Mouse (Mus musculus) midbrain, embryonic 16.5 days (tissue): ENCODE measurements around the gene Olfr1181. TPM values are rescaled to one million over a fixed set of nuclear protein-coding genes. Genes with fewer than 3 reads are reported as not detected.
"Not testable (repeated sequence)": the region's sequence is repeated elsewhere in the genome, so short reads cannot be mapped to it uniquely, and the experiment has no call there.

ENCODE experiments used
- ATAC-seq: fragments of 200-750 bp; cut with Nextera tagmentation; 2 replicates; pipeline ENCODE4 v1.8.0; 2017; ENCODE audit warnings: moderate TSS enrichment
- H3K27ac ChIP-seq: fragments of 300-500 bp; sonication (generic); 2 replicates; pipeline ENCODE4 v1.5.1; 2014; ENCODE audit warnings: mild to moderate bottlenecking, low read length, mixed read lengths
- H3K27me3 ChIP-seq: fragments of 300-500 bp; sonication (generic); 2 replicates; pipeline ENCODE4 v1.6.1; 2014; ENCODE audit warnings: low read depth, low read length, mixed read lengths; ENCODE audit not compliant: control insufficient read depth, insufficient read depth
- H3K36me3 ChIP-seq: fragments of 300-500 bp; sonication (generic); 2 replicates; pipeline ENCODE4 v1.6.1; 2014; ENCODE audit warnings: mild to moderate bottlenecking, low read length, moderate library complexity, mixed read lengths; ENCODE audit not compliant: control insufficient read depth, insufficient read depth
- H3K4me1 ChIP-seq: fragments of 300-500 bp; sonication (generic); 2 replicates; pipeline ENCODE4 v1.6.1; 2014; ENCODE audit warnings: mild to moderate bottlenecking, low read length, mixed read lengths; ENCODE audit not compliant: control insufficient read depth, insufficient read depth
- H3K4me2 ChIP-seq: fragments of 300-500 bp; sonication (generic); 2 replicates; pipeline ENCODE4 v1.6.1; 2014; ENCODE audit warnings: mild to moderate bottlenecking, low read length, mixed read lengths
- H3K4me3 ChIP-seq: fragments of 300-500 bp; sonication (generic); 2 replicates; pipeline ENCODE4 v1.5.1; 2014; ENCODE audit warnings: low read depth, mild to moderate bottlenecking, low read length, moderate library complexity, mixed read lengths
- H3K9ac ChIP-seq: fragments of 300-500 bp; sonication (generic); 2 replicates; pipeline ENCODE4 v1.6.1; 2014; ENCODE audit warnings: low read depth, low read length, mixed read lengths
- H3K9me3 ChIP-seq: fragments of 300-500 bp; sonication (generic); replicated peaks from 2 replicates; pipeline ENCODE4 v1.6.1; 2014; ENCODE audit warnings: mild to moderate bottlenecking, low read length, mixed read lengths; ENCODE audit not compliant: control insufficient read depth, poor library complexity, severe bottlenecking
- WGBS: fragments of 180-500 bp; shearing (Covaris S2); extraction: QIAGEN DNeasy Blood & Tissue Kit; methylation state at CpG from one replicate; pipeline ENCODE4 v1.1.7; 2014; 5-methylcytosine and 5-hydroxymethylcytosine counted together
- polyA plus RNA-seq: library from polyadenylated mRNA; unstranded; fragments of >200 nt; fragmentation: Nextera tagmentation; extraction: Ambion mirVana; gene quantifications from 2 replicates; pipeline ENCODE4 v1.2.1, GENCODE M21; 2015

Gene Olfr1181
- polyA plus RNA-seq = not detected in 2 replicates

- ATAC-seq = no peak
- no peaks in the 10 kb centered on the region for H3K36me3 ChIP-seq
- WGBS = 89% methylated on average over 1 of the region's 1 CpGs
- H3K4me1 ChIP-seq = no peaks in the 10 kb centered on the region
- no peak within 1 kb of the TSS for H3K9ac ChIP-seq
- no peak within 1 kb of the TSS for H3K27ac ChIP-seq
- H3K9me3 ChIP-seq = no peaks in the 10 kb centered on the region
- H3K27me3 ChIP-seq = no peaks in the 10 kb centered on the region
- H3K4me2 ChIP-seq = no peak within 1 kb of the TSS
- no peak within 1 kb of the TSS for H3K4me3 ChIP-seq
Measured at GRCm38 (mm10) chr2:88426071-88426470, at the start of gene Olfr1181. TSS of gene Olfr1181 (minus strand) at chr2:88426171.

- not testable (repeated sequence) for H3K9me3 ChIP-seq, H3K4me3 ChIP-seq, H3K4me1 ChIP-seq, H3K9ac ChIP-seq, H3K36me3 ChIP-seq, H3K4me2 ChIP-seq, H3K27ac ChIP-seq, ATAC-seq, H3K27me3 ChIP-seq
- 83% methylated on average over 1 of the region's 1 CpGs for WGBS
Measured at GRCm38 (mm10) chr2:88454567-88454966, 28.6 kb upstream of the Olfr1181 start, which contains the start of gene Olfr1183. TSS of gene Olfr1183 (plus strand) at chr2:88454867.

- Histone ChIP-seq H3K4me2 (no peak within 1 kb of the TSS), H3K4me1 (no peaks in the 10 kb centered on the region), H3K36me3 (no peaks in the 10 kb centered on the region), H3K9me3 (no peaks in the 10 kb centered on the region), H3K9ac (no peak within 1 kb of the TSS), H3K4me3 (no peak within 1 kb of the TSS), H3K27ac (no peak within 1 kb of the TSS), H3K27me3 (no peaks in the 10 kb centered on the region)
- no peak for ATAC-seq
- WGBS = 85% methylated on average over 1 of the region's 1 CpGs
Measured at GRCm38 (mm10) chr2:88449031-88449430, 23.1 kb upstream of the Olfr1181 start, which contains the start of gene Gm13757. TSS of gene Gm13757 (minus strand) at chr2:88449131.

GRCm38 (mm10) chr2:88419051-88419450, 6.9 kb downstream of the Olfr1181 start, which contains the start of gene Olfr1180:
TSS of gene Olfr1180 (minus strand) at chr2:88419151.
- Histone ChIP-seq H3K4me1 (no peaks in the 10 kb centered on the region), H3K4me3 (no peak within 1 kb of the TSS), H3K36me3 (no peaks in the 10 kb centered on the region), H3K9me3 (no peaks in the 10 kb centered on the region), H3K9ac (no peak within 1 kb of the TSS), H3K27ac (no peak within 1 kb of the TSS), H3K27me3 (no peaks in the 10 kb centered on the region), H3K4me2 (no peak within 1 kb of the TSS)
- WGBS = 80% methylated on average over 2 of the region's 2 CpGs
- ATAC-seq = no peak

- Histone ChIP-seq H3K4me1 (no peaks in the 10 kb centered on the region), H3K4me2 (no peak within 1 kb of the TSS), H3K27ac (no peak within 1 kb of the TSS), H3K27me3 (no peaks in the 10 kb centered on the region), H3K36me3 (no peaks in the 10 kb centered on the region), H3K9ac (no peak within 1 kb of the TSS), H3K9me3 (no peaks in the 10 kb centered on the region), H3K4me3 (no peak within 1 kb of the TSS)
- 79% methylated on average over 3 of the region's 3 CpGs for WGBS
- ATAC-seq = no peak
Measured at GRCm38 (mm10) chr2:88406353-88406752, 19.6 kb downstream of the Olfr1181 start, which contains the start of gene Olfr1179. TSS of gene Olfr1179 (minus strand) at chr2:88406453.

- Histone ChIP-seq H3K4me2 (no peak within 1 kb of the TSS), H3K27me3 (no peaks in the 10 kb centered on the region), H3K27ac (no peak within 1 kb of the TSS), H3K9me3 (no peaks in the 10 kb centered on the region), H3K9ac (no peak within 1 kb of the TSS), H3K4me3 (no peak within 1 kb of the TSS), H3K36me3 (no peaks in the 10 kb centered on the region), H3K4me1 (no peaks in the 10 kb centered on the region)
- 89% methylated on average over 1 of the region's 1 CpGs for WGBS
- ATAC-seq = no peak
Measured at GRCm38 (mm10) chr2:88386762-88387161, 39.2 kb downstream of the Olfr1181 start, which contains the start of gene Olfr1178. TSS of gene Olfr1178 (plus strand) at chr2:88387062.

Other genes starting within 250 kb of the Olfr1181 start
- not detected in 2 replicates for gene Olfr1168, start 244.3 kb downstream of the Olfr1181 start, polyA plus RNA-seq
- not detected in 2 replicates for gene Olfr1170, start 197.8 kb downstream of the Olfr1181 start, polyA plus RNA-seq
- gene Olfr1173, start 146.3 kb downstream of the Olfr1181 start, polyA plus RNA-seq = not detected in 2 replicates
- not detected in 2 replicates for gene Olfr1174-ps, start 111.0 kb downstream of the Olfr1181 start, polyA plus RNA-seq
- gene Olfr1175-ps, start 99.0 kb downstream of the Olfr1181 start, polyA plus RNA-seq = not detected in 2 replicates
- not detected in 2 replicates for gene Olfr1176, start 89.5 kb downstream of the Olfr1181 start, polyA plus RNA-seq
- not detected in 2 replicates for gene Olfr1177-ps, start 79.7 kb downstream of the Olfr1181 start, polyA plus RNA-seq
- gene Olfr1178, start 39.1 kb downstream of the Olfr1181 start, polyA plus RNA-seq = not detected in 2 replicates
- not detected in 2 replicates for gene Olfr1179, start 19.7 kb downstream of the Olfr1181 start, polyA plus RNA-seq
- gene Olfr1180, start 7.0 kb downstream of the Olfr1181 start, polyA plus RNA-seq = not detected in 2 replicates
- not detected in 2 replicates for gene Gm13757, start 23.0 kb upstream of the Olfr1181 start, polyA plus RNA-seq
- not detected in 2 replicates for gene Olfr1183, start 28.7 kb upstream of the Olfr1181 start, polyA plus RNA-seq
- gene Olfr1184, start 57.4 kb upstream of the Olfr1181 start, polyA plus RNA-seq = not detected in 2 replicates
- not detected in 2 replicates for gene Olfr1185-ps1, start 67.1 kb upstream of the Olfr1181 start, polyA plus RNA-seq
- gene Olfr1186, start 92.4 kb upstream of the Olfr1181 start, polyA plus RNA-seq = not detected in 2 replicates
- not detected in 2 replicates for gene Olfr1188, start 130.8 kb upstream of the Olfr1181 start, polyA plus RNA-seq
- not detected in 2 replicates for gene Olfr1189, start 160.3 kb upstream of the Olfr1181 start, polyA plus RNA-seq
- gene Olfr1191-ps1, start 214.4 kb upstream of the Olfr1181 start, polyA plus RNA-seq = not detected in 2 replicates
- not detected in 2 replicates for gene Olfr1192-ps1, start 222.3 kb upstream of the Olfr1181 start, polyA plus RNA-seq
- not detected in 2 replicates for gene Olfr1193, start 249.5 kb upstream of the Olfr1181 start, polyA plus RNA-seq